Mouse (Mus musculus) cortical plate, adult 2 months (tissue): ENCODE data around the gene Map4k1. TPM values are rescaled to one million over a fixed set of nuclear protein-coding genes. Genes with fewer than 3 reads are reported as not detected.

Experiments used
- H3K27ac ChIP-seq: fragments of 200-500 bp; 2 replicates; pipeline ENCODE4 v1.5.1; 2012; ENCODE audit warnings: low read length, control low read depth, inconsistent platforms; ENCODE audit not compliant: insufficient read depth
- H3K4me1 ChIP-seq: fragments of 200-500 bp; 2 replicates; pipeline ENCODE4 v1.6.1; 2011; ENCODE audit warnings: low read length; ENCODE audit not compliant: control insufficient read depth, insufficient read depth
- H3K4me3 ChIP-seq: fragments of 200-500 bp; 2 replicates; pipeline ENCODE4 v1.5.1; 2011; ENCODE audit warnings: mild to moderate bottlenecking, low read length, control low read depth; ENCODE audit not compliant: insufficient read depth
- CTCF ChIP-seq: fragments of 200-500 bp; IDR thresholded peaks from 2 replicates; pipeline ENCODE4 v1.5.1; 2011; ENCODE audit warnings: mild to moderate bottlenecking, control low read depth, low read length; ENCODE audit not compliant: insufficient read depth; ENCODE audit errors: extremely low read depth
- POLR2A ChIP-seq: fragments of 200-500 bp; IDR thresholded peaks from 2 replicates; pipeline ENCODE4 v1.6.1; 2011; ENCODE audit warnings: mild to moderate bottlenecking, low read length, control low read depth; ENCODE audit not compliant: insufficient read depth; ENCODE audit errors: extremely low read depth
- polyA plus RNA-seq: library from polyadenylated mRNA; depleted of rRNA; stranded (reverse); fragments of >200 nt; gene quantifications from 2 replicates; pipeline ENCODE4 v1.2.3, GENCODE M21; 2012; rRNA removed

The Map4k1 gene
- polyA plus RNA-seq, 1 experiment = 2.2 TPM

GRCm38 (mm10) chr7:29052821-29053220 lies 71.0 kb downstream of the Map4k1 start:
- TF ChIP-seq POLR2A (no peak), CTCF (no peak)
- Histone ChIP-seq H3K4me3 (no peak overlapping the region), H3K27ac (no peak overlapping the region), H3K4me1 (no peaks in the 10 kb centered on the region)

Other genes with a start within 250 kb of the Map4k1 start
- 94.0 and 104 TPM in 2 replicates for gene Mrps12, start 240.2 kb upstream of the Map4k1 start, polyA plus RNA-seq
- gene Sars2, start 240.1 kb upstream of the Map4k1 start, polyA plus RNA-seq = 15.2 and 15.5 TPM in 2 replicates
- 2.9 and 4.5 TPM in 2 replicates for gene Ccer2, start 225.9 kb upstream of the Map4k1 start, polyA plus RNA-seq
- 267 and 291 TPM in 2 replicates for gene Sirt2, start 215.3 kb upstream of the Map4k1 start, polyA plus RNA-seq
- gene Nfkbib, start 214.5 kb upstream of the Map4k1 start, polyA plus RNA-seq = 34.0 and 36.4 TPM in 2 replicates
- gene Rinl, start 193.1 kb upstream of the Map4k1 start, polyA plus RNA-seq = 2.3 and 2.4 TPM in 2 replicates
- 350 and 362 TPM in 2 replicates for gene Hnrnpl, start 173.5 kb upstream of the Map4k1 start, polyA plus RNA-seq
- 90.4 and 92.9 TPM in 2 replicates for gene Ech1, start 156.8 kb upstream of the Map4k1 start, polyA plus RNA-seq
- 8.2 and 9.5 TPM in 2 replicates for gene Lgals4, start 148.2 kb upstream of the Map4k1 start, polyA plus RNA-seq
- 1.2 and 1.3 TPM in 2 replicates for gene Lgals7, start 118.2 kb upstream of the Map4k1 start, polyA plus RNA-seq
- 1.2 and 1.8 TPM in 2 replicates for gene Capn12, start 100.6 kb upstream of the Map4k1 start, polyA plus RNA-seq
- gene Actn4, start 19.7 kb upstream of the Map4k1 start, polyA plus RNA-seq = 170 and 178 TPM in 2 replicates
- 307 and 320 TPM in 2 replicates for gene Eif3k, start 186 bp upstream of the Map4k1 start, polyA plus RNA-seq
- gene Ryr1, start 143.1 kb downstream of the Map4k1 start, polyA plus RNA-seq = 7.2 and 7.7 TPM in 2 replicates
- gene Rasgrp4, start 152.8 kb downstream of the Map4k1 start, polyA plus RNA-seq = 1.5 and 1.6 TPM in 2 replicates
- 62.3 and 66.1 TPM in 2 replicates for gene Fam98c, start 174.2 kb downstream of the Map4k1 start, polyA plus RNA-seq
- gene Ggn, start 188.2 kb downstream of the Map4k1 start, polyA plus RNA-seq = 0.52 and 0.72 TPM in 2 replicates
- gene Spred3, start 188.4 kb downstream of the Map4k1 start, polyA plus RNA-seq = 39.6 and 40.7 TPM in 2 replicates
- gene Psmd8, start 198.7 kb downstream of the Map4k1 start, polyA plus RNA-seq = 195 and 198 TPM in 2 replicates
- gene Catsperg1, start 232.0 kb downstream of the Map4k1 start, polyA plus RNA-seq = 2.3 and 4.2 TPM in 2 replicates